Mouse (Mus musculus) midbrain, embryonic 14.5 days (tissue): ENCODE measurements around the gene 0610040J01Rik. TPM values are rescaled to one million over a fixed set of nuclear protein-coding genes. Genes with fewer than 3 reads are reported as not detected.

ENCODE experiments used
- ATAC-seq: fragments of 200-750 bp; cut with Nextera tagmentation; 2 replicates; pipeline ENCODE4 v1.8.0; 2017; ENCODE audit warnings: moderate number of reproducible peaks, moderate library complexity; ENCODE audit not compliant: low FRiP score, low TSS enrichment
- DNase-seq: peaks from one replicate; pipeline ENCODE4 v3.0.0-alpha.2; 2015
- H3K27ac ChIP-seq: fragments of 300-500 bp; sonication (generic); replicated peaks from 2 replicates; pipeline ENCODE4 v1.5.1; 2014; ENCODE audit warnings: mild to moderate bottlenecking, low read depth, low read length, moderate library complexity
- H3K27me3 ChIP-seq: fragments of 300-500 bp; sonication (generic); 2 replicates; pipeline ENCODE4 v1.6.1; 2014; ENCODE audit warnings: low read length, control low read depth, mixed read lengths; ENCODE audit not compliant: control insufficient read depth, insufficient read depth
- H3K36me3 ChIP-seq: fragments of 300-500 bp; sonication (generic); 2 replicates; pipeline ENCODE4 v1.6.1; 2014; ENCODE audit warnings: low read length, control low read depth; ENCODE audit not compliant: control insufficient read depth, insufficient read depth
- H3K4me1 ChIP-seq: fragments of 300-500 bp; sonication (generic); 2 replicates; pipeline ENCODE4 v1.6.1; 2014; ENCODE audit warnings: mild to moderate bottlenecking, antibody characterized with exemption, low read length, control low read depth; ENCODE audit not compliant: control insufficient read depth, insufficient read depth
- H3K4me2 ChIP-seq: fragments of 300-500 bp; sonication (generic); 2 replicates; pipeline ENCODE4 v1.6.1; 2014; ENCODE audit warnings: mild to moderate bottlenecking, low read length, moderate library complexity
- H3K4me3 ChIP-seq: fragments of 300-500 bp; sonication (generic); replicated peaks from 2 replicates; pipeline ENCODE4 v1.5.1; 2014; ENCODE audit warnings: low read depth, low read length
- H3K9ac ChIP-seq: fragments of 300-500 bp; sonication (generic); replicated peaks from 2 replicates; pipeline ENCODE4 v1.6.1; 2014; ENCODE audit warnings: mild to moderate bottlenecking, low read length, moderate library complexity
- H3K9me3 ChIP-seq: fragments of 300-500 bp; sonication (generic); 2 replicates; pipeline ENCODE4 v1.6.1; 2016; ENCODE audit warnings: low read length, control low read depth, mixed read lengths; ENCODE audit not compliant: control insufficient read depth
- WGBS: fragments of 180-500 bp; shearing (Covaris S2); extraction: QIAGEN DNeasy Blood & Tissue Kit; methylation state at CpG from one replicate; pipeline ENCODE4 v1.1.7; 2014; 5-methylcytosine and 5-hydroxymethylcytosine counted together
- polyA plus RNA-seq: library from polyadenylated mRNA; unstranded; fragments of >200 nt; fragmentation: Nextera tagmentation; extraction: Ambion mirVana; gene quantifications from 2 replicates; pipeline ENCODE4 v1.2.1, GENCODE M21; 2014

Gene 0610040J01Rik
- polyA plus RNA-seq, 1 experiment from 2014 or later = 1.6 TPM

DNA sequence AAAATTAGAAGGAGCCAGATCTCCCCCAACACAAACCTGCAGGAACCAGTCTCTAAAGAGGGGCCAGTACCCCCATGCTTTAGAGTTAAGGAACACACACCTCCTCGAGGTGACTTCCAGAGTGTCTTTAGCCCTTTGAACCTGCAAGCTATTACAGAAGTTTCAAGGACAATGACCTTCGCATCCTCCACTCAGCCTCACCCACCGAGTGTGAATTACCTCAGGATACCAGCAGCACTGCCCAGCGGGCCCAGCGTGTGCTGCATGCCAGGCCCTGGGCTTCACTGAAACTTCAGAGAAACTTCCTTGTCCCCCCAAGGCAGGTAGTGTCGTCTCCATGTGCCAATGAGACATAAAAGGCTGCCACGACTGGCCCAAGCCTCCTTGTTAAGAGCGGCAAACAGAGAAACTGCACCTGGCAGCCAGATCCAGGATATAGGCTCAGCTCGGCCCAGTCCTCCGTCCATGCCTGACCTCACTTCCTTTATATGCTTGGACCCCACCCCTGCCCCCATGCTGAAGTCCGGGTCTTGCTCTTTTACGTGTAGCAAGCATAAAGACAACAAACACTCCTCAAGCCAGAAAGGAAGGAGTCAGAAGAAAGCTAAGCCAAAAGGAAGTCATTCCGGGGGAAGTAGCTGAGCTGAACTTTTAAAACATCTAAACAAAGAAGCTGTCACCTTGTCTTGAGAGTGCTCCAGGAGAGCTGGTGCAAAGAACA, 111.3 kb downstream of the 0610040J01Rik start:
- 91% methylated on average over 13 of the region's 13 CpGs for WGBS
- Histone ChIP-seq H3K4me3 (no peak overlapping the region), H3K36me3 (no peaks in the 10 kb centered on the region), H3K4me1 (no peaks in the 10 kb centered on the region), H3K27me3 (no peaks in the 10 kb centered on the region), H3K4me2 (no peak overlapping the region), H3K9ac (no peak overlapping the region), H3K9me3 (no peaks in the 10 kb centered on the region), H3K27ac (no peak overlapping the region)
- ATAC-seq = no peak
- DNase-seq = no peak

DNA sequence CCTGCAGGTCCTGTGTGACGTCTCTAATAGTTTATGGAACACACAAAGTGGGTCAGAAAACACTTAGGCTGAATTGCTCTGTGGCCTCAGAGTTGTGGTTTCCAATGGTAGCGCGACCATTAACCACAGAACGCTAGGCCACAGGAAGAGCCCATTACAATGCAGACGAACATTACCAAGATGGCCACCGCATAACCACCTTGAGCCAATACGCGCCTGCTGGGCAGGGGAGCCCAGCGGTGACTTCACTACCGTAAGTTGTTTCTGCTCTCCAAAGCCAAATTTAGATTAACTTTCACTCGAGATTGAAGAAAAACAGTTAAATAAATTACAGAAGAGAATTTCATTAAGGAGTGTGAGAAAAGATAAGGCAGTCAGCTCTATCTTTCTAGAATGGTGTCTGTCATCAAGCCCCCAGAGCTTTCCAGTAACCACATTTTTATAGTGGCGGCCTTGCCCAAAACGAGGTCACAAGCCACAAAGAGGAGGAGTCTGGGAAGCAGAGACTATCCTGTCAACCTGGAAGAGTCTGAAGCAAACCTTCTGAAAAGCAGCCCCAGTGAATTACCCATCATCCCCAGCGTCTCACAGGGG, 113.0 kb downstream of the 0610040J01Rik start:
- H3K4me2 ChIP-seq = no peak overlapping the region
- no peaks in the 10 kb centered on the region for H3K4me1 ChIP-seq
- DNase-seq (no peak), ATAC-seq (no peak)
- no peaks in the 10 kb centered on the region for H3K9me3 ChIP-seq
- no peaks in the 10 kb centered on the region for H3K36me3 ChIP-seq
- WGBS = 95% methylated on average over 14 of the region's 14 CpGs
- H3K4me3 ChIP-seq = no peak overlapping the region
- no peaks in the 10 kb centered on the region for H3K27me3 ChIP-seq
- no peak overlapping the region for H3K9ac ChIP-seq
- no peak overlapping the region for H3K27ac ChIP-seq

DNA sequence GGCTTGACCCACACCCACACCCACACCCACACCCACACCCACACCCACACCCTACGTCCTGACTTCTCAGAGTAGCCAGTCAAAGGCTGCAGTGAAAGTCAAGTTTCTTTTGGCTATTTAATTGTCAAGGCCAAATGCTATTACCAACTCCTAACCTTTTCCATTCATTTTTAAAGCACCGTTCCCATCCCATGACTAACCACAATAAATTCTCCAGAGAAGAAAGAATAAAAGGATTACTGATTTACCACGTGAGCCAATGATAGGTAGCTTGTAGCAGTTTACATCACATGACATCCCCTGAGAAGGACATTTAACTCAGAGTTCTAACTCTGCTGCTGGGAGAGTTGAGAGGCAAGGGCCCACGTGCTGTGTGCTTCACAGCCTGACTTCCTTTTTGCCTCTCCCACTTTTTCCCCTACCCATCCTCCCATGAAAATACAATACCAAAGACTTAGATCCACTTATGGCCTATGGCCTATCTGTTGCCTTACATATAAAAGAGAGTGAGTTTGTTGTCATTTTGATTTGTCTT, 118.7 kb downstream of the 0610040J01Rik start:
- no peak for ATAC-seq

DNA sequence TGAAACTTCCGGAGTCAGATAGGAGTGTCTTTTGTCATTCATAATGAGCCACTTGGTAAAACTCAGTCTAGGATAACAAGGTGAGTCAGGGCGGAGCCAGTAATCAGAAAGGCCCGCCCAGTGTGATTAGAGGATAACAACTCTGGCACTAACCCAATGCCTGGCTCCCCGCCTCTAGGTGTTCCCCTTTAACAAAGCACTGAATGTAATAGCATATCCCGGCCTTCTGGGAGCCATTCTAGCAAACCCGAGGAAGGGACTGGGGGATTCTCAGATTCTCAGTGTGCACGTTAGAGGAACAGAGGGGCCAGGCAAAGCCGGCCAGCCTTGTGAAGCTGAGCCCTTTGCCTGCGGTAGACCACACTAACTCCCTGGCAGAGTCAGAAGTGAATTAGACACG, 120.7 kb downstream of the 0610040J01Rik start:
- Histone ChIP-seq H3K4me2 (no peak overlapping the region), H3K4me3 (no peak overlapping the region), H3K27ac (no peak overlapping the region), H3K9me3 (no peaks in the 10 kb centered on the region), H3K9ac (no peak overlapping the region), H3K4me1 (no peaks in the 10 kb centered on the region), H3K36me3 (no peaks in the 10 kb centered on the region; the same call in 1 of the 2 replicates), H3K27me3 (no peaks in the 10 kb centered on the region)
- ATAC-seq (no peak), DNase-seq (no peak)
- 46% methylated on average over 10 of the region's 10 CpGs for WGBS

More for the DNA sequence above, 118.7 kb downstream of the 0610040J01Rik start:
- Histone ChIP-seq H3K36me3 (no peaks in the 10 kb centered on the region; the same call in 1 of the 2 replicates), H3K9me3 (no peaks in the 10 kb centered on the region), H3K9ac (no peak overlapping the region), H3K4me3 (no peak overlapping the region), H3K27ac (no peak overlapping the region), H3K27me3 (no peaks in the 10 kb centered on the region), H3K4me2 (no peak overlapping the region), H3K4me1 (no peaks in the 10 kb centered on the region)
- WGBS = 62% methylated on average over 4 of the region's 4 CpGs
- DNase-seq = no peak

DNA sequence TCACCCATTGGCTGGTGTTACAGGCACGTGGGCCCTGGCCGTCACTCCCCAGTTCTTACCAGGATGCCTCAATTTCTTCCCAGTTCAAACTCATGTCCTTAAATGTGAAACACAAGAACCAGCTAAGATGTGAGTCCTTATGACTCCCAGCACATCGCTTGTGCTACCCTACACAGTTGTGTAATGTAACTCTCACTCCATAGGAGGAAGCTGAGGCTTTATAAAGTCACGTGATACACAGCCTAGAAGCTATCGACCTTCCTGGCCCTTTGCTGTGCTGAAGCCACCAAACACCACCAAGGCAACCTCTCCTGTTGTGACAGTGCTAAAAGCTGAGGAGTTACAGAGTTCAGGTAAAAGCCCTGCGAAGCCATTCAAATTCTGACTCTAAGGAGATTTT, 123.4 kb downstream of the 0610040J01Rik start:
- no peak for ATAC-seq
- Histone ChIP-seq H3K27ac (no peak overlapping the region), H3K9me3 (no peaks in the 10 kb centered on the region), H3K9ac (no peak overlapping the region), H3K36me3 (no peaks in the 10 kb centered on the region; the same call in 1 of the 2 replicates), H3K27me3 (no peaks in the 10 kb centered on the region), H3K4me3 (no peak overlapping the region), H3K4me1 (no peaks in the 10 kb centered on the region), H3K4me2 (no peak overlapping the region)
- DNase-seq = no peak
- WGBS = 94% methylated on average over 6 of the region's 6 CpGs

DNA sequence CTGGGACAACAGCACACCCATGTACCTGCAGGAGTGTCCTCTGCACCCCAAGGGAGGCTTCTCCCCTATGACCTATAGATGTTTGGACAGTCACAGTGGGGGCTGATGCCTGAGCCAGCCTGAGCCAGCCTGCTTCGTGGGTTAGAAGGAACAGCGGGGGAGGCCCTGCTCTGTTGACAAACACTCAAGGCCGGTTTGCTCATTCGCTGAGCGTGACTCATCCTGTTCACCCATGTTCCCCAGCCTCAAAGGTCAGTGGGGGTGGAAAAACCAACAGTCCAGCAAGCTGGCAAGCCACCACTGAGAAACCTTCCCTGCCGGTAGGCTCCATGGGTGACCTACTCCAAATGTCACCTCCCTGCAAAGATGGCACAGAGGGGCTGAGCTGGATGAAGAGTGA, 124.6 kb downstream of the 0610040J01Rik start:
- no peak overlapping the region for H3K4me2 ChIP-seq
- H3K27me3 ChIP-seq = no peaks in the 10 kb centered on the region
- H3K36me3 ChIP-seq = no peaks in the 10 kb centered on the region; the same call in 1 of the 2 replicates
- no peak overlapping the region for H3K4me3 ChIP-seq
- no peak for ATAC-seq
- H3K9ac ChIP-seq = no peak overlapping the region
- no peaks in the 10 kb centered on the region for H3K9me3 ChIP-seq
- no peak overlapping the region for H3K27ac ChIP-seq
- no peak for DNase-seq
- 57% methylated on average over 6 of the region's 6 CpGs for WGBS
- H3K4me1 ChIP-seq = no peaks in the 10 kb centered on the region

DNA sequence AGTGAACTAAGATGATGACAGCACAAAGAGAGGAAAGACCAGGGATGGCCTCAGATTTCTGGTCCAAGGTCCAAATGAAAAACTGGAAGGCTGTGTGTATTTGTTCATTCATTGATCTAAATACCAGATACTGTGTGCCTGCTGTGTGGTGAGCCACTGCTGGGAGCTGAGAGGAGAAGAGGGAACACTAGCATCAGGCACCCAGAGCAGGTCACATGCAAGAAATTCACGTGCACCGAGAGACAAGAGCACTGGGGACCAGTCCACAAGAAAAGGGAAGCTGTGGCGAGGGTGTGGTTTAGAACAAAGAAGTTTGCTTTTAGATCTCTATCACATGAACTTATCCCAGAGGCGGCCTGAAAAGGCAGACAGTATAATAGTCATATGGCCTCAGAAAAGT, 126.4 kb downstream of the 0610040J01Rik start:
- no peak overlapping the region for H3K4me3 ChIP-seq
- DNase-seq = no peak
- no peaks in the 10 kb centered on the region; the same call in 1 of the 2 replicates for H3K36me3 ChIP-seq
- no peak overlapping the region for H3K4me2 ChIP-seq
- whole genome bisulfite sequencing = 72% methylated on average over 4 of the region's 4 CpGs
- ATAC-seq = no peak
- no peaks in the 10 kb centered on the region for H3K9me3 ChIP-seq
- H3K9ac ChIP-seq = no peak overlapping the region
- no peak overlapping the region for H3K27ac ChIP-seq
- H3K4me1 ChIP-seq = no peaks in the 10 kb centered on the region
- no peaks in the 10 kb centered on the region for H3K27me3 ChIP-seq

DNA sequence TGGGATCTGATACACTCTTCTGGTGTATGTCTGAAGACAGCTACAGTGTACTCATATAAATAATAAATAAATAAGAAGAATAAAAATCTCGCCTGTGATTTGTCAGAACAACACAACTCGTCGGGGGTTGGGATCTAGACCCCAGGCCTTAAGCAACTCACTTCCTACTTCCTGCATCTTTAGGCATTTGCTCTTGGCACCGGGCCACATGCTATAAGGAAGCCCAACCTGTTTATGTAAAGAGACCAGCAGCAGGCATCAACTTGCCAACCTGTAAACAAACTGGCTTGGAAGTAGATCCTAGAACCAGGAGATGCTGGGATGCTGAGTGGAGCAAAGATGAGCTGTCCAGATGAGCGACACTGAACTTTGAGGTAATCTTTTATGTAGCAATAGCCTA, 129.7 kb downstream of the 0610040J01Rik start:
- 90% methylated on average over 5 of the region's 5 CpGs for WGBS
- Histone ChIP-seq H3K9ac (no peak overlapping the region), H3K27me3 (no peaks in the 10 kb centered on the region), H3K27ac (no peak overlapping the region), H3K4me1 (no peaks in the 10 kb centered on the region), H3K36me3 (no peaks in the 10 kb centered on the region), H3K4me3 (no peak overlapping the region), H3K4me2 (no peak overlapping the region), H3K9me3 (no peaks in the 10 kb centered on the region)
- DNase-seq (no peak), ATAC-seq (no peak)

DNA sequence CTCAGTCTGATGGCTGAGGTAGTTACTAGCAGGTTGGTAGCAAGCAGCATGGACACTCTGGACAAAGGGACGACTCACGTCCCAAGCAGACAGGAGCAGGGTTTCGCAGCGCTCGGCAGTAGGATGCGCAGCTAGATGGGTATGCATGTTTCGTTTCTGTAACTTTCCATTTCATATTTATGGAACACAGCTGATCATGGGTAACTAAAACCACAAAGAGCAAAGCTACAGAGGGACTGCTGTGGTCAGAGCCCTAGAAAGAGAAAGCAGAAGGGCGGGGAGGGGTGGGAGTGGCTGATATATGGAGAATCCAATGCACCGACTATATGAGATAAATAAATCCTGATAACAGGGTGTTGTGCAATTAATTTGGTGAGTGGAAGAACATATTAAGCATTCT, 131.1 kb downstream of the 0610040J01Rik start:
- 95% methylated on average over 9 of the region's 9 CpGs for WGBS
- DNase-seq = no peak
- ATAC-seq = no peak

More for the DNA sequence above, 131.1 kb downstream of the 0610040J01Rik start:
- no peaks in the 10 kb centered on the region for H3K27me3 ChIP-seq
- no peaks in the 10 kb centered on the region for H3K9me3 ChIP-seq
- no peaks in the 10 kb centered on the region for H3K4me1 ChIP-seq
- H3K9ac ChIP-seq = no peak overlapping the region
- no peak overlapping the region for H3K27ac ChIP-seq
- H3K36me3 ChIP-seq = no peaks in the 10 kb centered on the region
- H3K4me2 ChIP-seq = no peak overlapping the region
- no peak overlapping the region for H3K4me3 ChIP-seq
